Mouse (Mus musculus) midbrain, embryonic 13.5 days (tissue): ENCODE measurements around the gene Ppp5c. TPM values are rescaled to one million over a fixed set of nuclear protein-coding genes. Genes with fewer than 3 reads are reported as not detected.

Source experiments
- ATAC-seq: fragments of 200-750 bp; cut with Nextera tagmentation; 2 replicates; pipeline ENCODE4 v1.8.0; 2017; ENCODE audit warnings: mild to moderate bottlenecking, moderate TSS enrichment, moderate library complexity
- H3K27ac ChIP-seq: fragments of 300-500 bp; sonication (generic); 2 replicates; pipeline ENCODE4 v1.5.1; 2015; ENCODE audit warnings: inconsistent platforms, mild to moderate bottlenecking, moderate library complexity
- H3K27me3 ChIP-seq: fragments of 300-500 bp; sonication (generic); 2 replicates; pipeline ENCODE4 v1.6.1; 2015; ENCODE audit warnings: mild to moderate bottlenecking, inconsistent platforms
- H3K36me3 ChIP-seq: fragments of 300-500 bp; sonication (generic); 2 replicates; pipeline ENCODE4 v1.6.1; 2015; ENCODE audit warnings: mild to moderate bottlenecking, inconsistent platforms
- H3K4me1 ChIP-seq: fragments of 300-500 bp; sonication (generic); replicated peaks from 2 replicates; pipeline ENCODE4 v1.6.1; 2015; ENCODE audit warnings: inconsistent platforms
- H3K4me2 ChIP-seq: fragments of 300-500 bp; sonication (generic); replicated peaks from 2 replicates; pipeline ENCODE4 v1.6.1; 2015; ENCODE audit warnings: moderate library complexity, mild to moderate bottlenecking, inconsistent platforms
- H3K4me3 ChIP-seq: fragments of 300-500 bp; sonication (generic); replicated peaks from 2 replicates; pipeline ENCODE4 v1.5.1; 2015; ENCODE audit warnings: mild to moderate bottlenecking, inconsistent platforms
- H3K9ac ChIP-seq: fragments of 300-500 bp; sonication (generic); replicated peaks from 2 replicates; pipeline ENCODE4 v1.6.1; 2015; ENCODE audit warnings: mild to moderate bottlenecking, inconsistent platforms
- H3K9me3 ChIP-seq: fragments of 300-500 bp; sonication (generic); 2 replicates; pipeline ENCODE4 v1.6.1; 2016; ENCODE audit warnings: mild to moderate bottlenecking, inconsistent platforms
- WGBS: fragments of 180-500 bp; shearing (Covaris S2); methylation state at CpG from one replicate; pipeline ENCODE4 v1.1.7; 2015; 5-methylcytosine and 5-hydroxymethylcytosine counted together
- polyA plus RNA-seq: library from polyadenylated mRNA; unstranded; fragments of >200 nt; fragmentation: Nextera tagmentation; extraction: Ambion mirVana; gene quantifications from 2 replicates; pipeline ENCODE4 v1.2.1, GENCODE M21; 2015

Gene Ppp5c
- polyA plus RNA-seq, 1 experiment from 2014 or later, result 110 TPM

DNA sequence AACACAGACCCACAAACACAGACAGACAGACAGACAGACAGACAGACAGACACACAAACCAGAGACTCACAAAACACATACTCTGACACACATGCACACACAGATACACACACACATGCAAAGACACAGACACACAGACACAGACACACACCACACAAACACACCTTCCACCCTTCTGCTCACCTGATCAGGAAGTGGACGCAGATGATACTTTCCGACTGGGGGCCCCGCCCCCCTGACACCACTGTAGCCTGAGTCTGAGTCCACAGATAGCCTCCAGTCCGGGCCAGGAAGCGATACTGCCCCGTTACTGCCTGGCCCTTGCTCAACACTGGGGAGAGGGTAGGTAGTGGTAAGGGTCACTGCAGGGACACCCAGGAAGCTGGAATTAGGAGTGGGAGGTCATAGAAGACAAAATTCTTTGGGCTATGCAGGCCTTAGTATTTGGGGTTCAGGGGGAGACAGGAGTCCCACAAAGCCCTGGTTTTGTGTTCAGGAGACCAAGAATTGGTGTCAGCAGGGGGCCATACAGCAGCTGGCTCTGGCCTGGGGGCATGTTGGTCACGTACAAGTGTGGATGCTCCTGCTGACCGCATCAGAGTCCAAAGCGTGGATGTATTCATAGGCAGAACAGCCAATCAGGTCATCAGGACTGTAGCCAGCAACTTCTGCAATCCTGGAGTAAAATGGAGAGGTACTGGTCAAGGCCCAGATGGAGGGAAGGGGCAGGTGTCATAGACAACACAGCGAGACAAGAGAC lies 20.9 kb upstream of the Ppp5c start:
- Histone ChIP-seq H3K27ac (no peak overlapping the region), H3K4me3 (no peak overlapping the region), H3K4me2 (no peak overlapping the region), H3K9me3 (no peaks in the 10 kb centered on the region), H3K36me3 (no peaks in the 10 kb centered on the region), H3K27me3 (no peaks in the 10 kb centered on the region), H3K4me1 (no peaks in the 10 kb centered on the region), H3K9ac (no peak overlapping the region)
- no peak for ATAC-seq
- 88% methylated on average over 10 of the region's 10 CpGs for WGBS

DNA sequence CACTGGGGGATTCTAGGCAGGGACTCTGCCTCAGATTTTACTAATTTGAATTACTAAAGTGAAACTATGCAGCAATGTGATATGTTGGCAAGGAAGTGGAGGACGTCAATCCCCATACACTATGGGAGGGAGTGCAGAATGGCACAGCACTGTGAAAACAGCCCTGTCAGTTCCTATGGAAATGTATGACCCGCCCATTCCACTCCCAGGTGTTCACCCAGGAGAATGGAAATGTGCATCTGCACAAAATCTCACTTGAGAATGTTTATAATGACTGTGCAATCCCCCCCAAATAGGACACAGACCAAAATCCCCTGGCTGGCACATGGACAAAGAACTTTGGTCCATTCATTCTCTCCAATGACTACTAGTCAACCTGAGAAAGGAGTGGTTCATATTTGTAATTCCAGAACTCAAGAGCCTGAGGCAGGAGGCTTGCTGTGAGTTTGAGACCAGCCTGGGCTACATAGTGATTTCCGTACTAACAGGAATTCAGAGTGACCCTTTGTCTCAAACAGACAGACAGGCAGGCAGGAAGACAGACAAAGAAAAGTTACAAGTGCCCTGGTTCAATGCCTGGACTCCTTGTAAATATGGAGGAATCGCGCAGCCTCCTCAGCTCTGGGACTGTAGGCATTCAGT lies 19.4 kb upstream of the Ppp5c start:
- Histone ChIP-seq H3K27me3 (no peaks in the 10 kb centered on the region), H3K4me1 (no peaks in the 10 kb centered on the region), H3K9ac (no peak overlapping the region), H3K36me3 (no peaks in the 10 kb centered on the region), H3K4me3 (no peak overlapping the region), H3K4me2 (no peak overlapping the region), H3K27ac (no peak overlapping the region), H3K9me3 (no peaks in the 10 kb centered on the region)
- no peak for ATAC-seq
- 88% methylated on average over 5 of the region's 5 CpGs for WGBS

DNA sequence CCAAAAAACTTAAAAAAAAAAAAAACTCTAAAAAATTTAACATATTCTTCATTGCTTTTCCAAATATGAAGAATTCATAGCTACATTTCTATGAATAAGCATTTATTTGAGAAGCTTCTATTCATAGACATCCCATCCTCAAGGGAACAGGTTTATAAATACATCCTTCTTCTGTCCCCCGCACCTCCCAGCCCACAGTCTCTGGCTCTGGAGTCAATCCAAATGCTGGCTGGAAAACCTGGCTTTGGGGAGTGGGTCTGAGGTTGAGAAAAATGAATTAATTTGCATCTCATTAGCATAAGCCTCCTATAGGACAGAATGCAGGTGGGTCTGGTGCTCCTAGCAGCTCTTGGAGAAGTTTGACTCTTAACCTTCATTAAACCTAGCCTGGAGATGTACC lies 18.0 kb upstream of the Ppp5c start:
- Histone ChIP-seq H3K4me3 (no peak overlapping the region), H3K4me2 (no peak overlapping the region), H3K36me3 (no peaks in the 10 kb centered on the region), H3K9ac (no peak overlapping the region), H3K27ac (no peak overlapping the region), H3K27me3 (no peaks in the 10 kb centered on the region), H3K9me3 (no peaks in the 10 kb centered on the region), H3K4me1 (no peaks in the 10 kb centered on the region)
- ATAC-seq, result no peak
- WGBS, result 47% methylated on average over 1 of the region's 1 CpGs

DNA sequence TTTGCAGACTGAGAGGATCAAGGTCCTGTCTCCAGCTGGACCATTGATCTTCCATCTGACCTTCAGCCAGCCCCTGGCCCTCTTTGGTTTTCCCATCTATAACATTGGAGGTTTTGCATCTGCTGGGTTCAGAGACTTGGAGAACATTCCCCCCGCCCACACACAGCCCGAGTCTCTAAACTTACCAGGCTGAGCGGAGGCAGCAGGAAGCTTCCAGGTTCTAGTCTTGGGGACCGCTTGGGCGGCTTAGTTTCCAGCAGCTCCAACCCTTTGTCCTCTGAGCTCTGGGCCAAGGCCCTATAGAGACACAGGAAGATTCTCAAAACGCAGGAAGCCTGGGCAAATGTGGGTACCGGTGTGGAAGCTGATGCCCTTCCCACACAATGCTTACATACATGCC lies 11.6 kb upstream of the Ppp5c start:
- no peak overlapping the region for H3K4me2 ChIP-seq
- no peak overlapping the region for H3K9ac ChIP-seq
- no peak overlapping the region for H3K4me3 ChIP-seq
- H3K4me1 ChIP-seq, result peaks cover 11% of the 10 kb centered on the region
- H3K36me3 ChIP-seq, result no peaks in the 10 kb centered on the region
- H3K27me3 ChIP-seq, result no peaks in the 10 kb centered on the region
- H3K9me3 ChIP-seq, result no peaks in the 10 kb centered on the region
- no peak for ATAC-seq
- H3K27ac ChIP-seq, result no peak overlapping the region
- WGBS, result 93% methylated on average over 7 of the region's 7 CpGs

DNA sequence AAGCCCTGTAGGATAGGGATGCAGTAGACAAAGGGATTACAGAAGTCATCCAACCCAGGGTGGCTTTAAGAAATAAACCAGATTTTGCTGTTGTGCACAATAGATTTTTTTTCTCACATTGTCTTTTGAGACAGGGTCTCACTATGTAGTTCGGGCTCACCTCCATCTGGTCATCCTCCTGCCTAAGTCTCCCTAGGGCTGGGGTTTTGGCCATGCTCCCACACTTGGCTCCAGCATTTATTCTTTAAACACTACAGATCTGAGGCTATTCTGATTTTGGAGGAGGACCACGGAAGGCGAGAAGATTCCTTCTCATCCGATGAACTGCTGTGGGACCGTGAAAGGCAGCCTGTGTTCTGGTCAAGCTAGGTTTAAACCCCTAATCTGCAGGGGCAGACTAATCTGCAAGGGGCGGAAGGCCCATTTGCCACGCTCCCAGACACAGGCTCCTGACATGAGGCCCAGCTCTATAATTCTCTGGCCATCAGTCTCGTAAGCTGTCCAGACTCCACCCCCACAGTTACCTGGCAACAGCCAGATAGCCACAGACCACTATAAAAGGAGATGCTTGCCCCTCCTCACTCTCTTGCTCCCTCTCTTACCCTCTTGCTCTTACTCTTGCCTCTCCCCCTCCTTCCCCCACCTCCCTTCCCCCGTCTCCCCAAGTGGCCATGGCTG lies 10.4 kb upstream of the Ppp5c start:
- Histone ChIP-seq H3K4me3 (no peak overlapping the region), H3K27me3 (no peaks in the 10 kb centered on the region), H3K4me2 (no peak overlapping the region), H3K9me3 (no peaks in the 10 kb centered on the region), H3K27ac (peak overlapping the region; percentile 30; the same call in 1 of the 2 replicates), H3K36me3 (no peaks in the 10 kb centered on the region), H3K9ac (no peak overlapping the region), H3K4me1 (peaks cover 11% of the 10 kb centered on the region)
- ATAC-seq, result peak; percentile 71
- WGBS, result 29% methylated on average over 9 of the region's 9 CpGs

DNA sequence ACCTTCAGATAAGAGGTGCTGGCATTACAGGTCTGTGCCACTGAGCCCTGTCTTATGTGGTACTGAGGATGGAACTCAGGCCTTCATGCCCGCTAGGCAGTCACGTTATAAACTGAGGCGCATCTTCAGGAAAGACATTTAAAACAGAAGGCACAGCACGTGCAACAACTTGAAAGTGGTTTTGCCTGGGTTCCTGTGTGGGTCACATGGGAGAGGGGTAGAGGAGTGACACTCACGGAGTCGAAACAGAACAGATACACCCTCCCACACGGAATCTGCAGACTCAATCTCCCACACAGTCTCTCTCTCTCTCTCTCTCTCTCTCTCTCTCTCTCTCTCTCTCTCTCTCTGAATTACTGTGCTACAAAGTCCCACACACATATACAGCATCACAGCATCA lies 2.5 kb upstream of the Ppp5c start:
- H3K4me2 ChIP-seq, result no peak overlapping the region
- no peaks in the 10 kb centered on the region for H3K27me3 ChIP-seq
- H3K4me1 ChIP-seq, result peaks cover 20% of the 10 kb centered on the region
- 81% methylated on average over 7 of the region's 7 CpGs for WGBS
- no peak overlapping the region for H3K9ac ChIP-seq
- H3K4me3 ChIP-seq, result no peak overlapping the region
- no peaks in the 10 kb centered on the region for H3K9me3 ChIP-seq
- no peaks in the 10 kb centered on the region for H3K36me3 ChIP-seq
- no peak overlapping the region for H3K27ac ChIP-seq
- no peak for ATAC-seq

DNA sequence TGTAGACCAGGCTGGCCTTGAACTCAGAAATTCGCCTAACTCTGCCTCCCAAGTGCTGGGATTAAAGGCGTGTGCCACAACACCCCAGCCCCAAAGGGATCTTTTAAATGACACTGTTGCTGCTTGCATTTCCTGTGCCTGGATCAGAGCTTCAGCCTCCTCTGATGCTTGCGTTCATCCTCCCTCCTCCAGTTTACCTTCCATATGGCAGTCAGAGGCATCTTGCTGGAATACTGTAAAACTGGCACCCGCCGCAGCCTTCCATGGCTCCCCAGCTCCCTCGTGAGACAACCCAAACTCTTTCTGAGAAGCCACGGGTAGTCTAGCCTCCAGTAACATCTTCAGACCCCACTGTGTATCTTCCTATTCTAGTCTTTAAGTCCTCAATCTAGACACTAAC lies 1.2 kb upstream of the Ppp5c start:
- H3K27ac ChIP-seq, result no peak overlapping the region
- no peak overlapping the region for H3K9ac ChIP-seq
- peaks cover 31% of the 10 kb centered on the region for H3K4me1 ChIP-seq
- peaks cover 11% of the 10 kb centered on the region for H3K36me3 ChIP-seq
- H3K9me3 ChIP-seq, result no peaks in the 10 kb centered on the region
- H3K4me2 ChIP-seq, result no peak overlapping the region
- WGBS, result 76% methylated on average over 7 of the region's 7 CpGs
- no peaks in the 10 kb centered on the region for H3K27me3 ChIP-seq
- H3K4me3 ChIP-seq, result no peak overlapping the region
- no peak for ATAC-seq

DNA sequence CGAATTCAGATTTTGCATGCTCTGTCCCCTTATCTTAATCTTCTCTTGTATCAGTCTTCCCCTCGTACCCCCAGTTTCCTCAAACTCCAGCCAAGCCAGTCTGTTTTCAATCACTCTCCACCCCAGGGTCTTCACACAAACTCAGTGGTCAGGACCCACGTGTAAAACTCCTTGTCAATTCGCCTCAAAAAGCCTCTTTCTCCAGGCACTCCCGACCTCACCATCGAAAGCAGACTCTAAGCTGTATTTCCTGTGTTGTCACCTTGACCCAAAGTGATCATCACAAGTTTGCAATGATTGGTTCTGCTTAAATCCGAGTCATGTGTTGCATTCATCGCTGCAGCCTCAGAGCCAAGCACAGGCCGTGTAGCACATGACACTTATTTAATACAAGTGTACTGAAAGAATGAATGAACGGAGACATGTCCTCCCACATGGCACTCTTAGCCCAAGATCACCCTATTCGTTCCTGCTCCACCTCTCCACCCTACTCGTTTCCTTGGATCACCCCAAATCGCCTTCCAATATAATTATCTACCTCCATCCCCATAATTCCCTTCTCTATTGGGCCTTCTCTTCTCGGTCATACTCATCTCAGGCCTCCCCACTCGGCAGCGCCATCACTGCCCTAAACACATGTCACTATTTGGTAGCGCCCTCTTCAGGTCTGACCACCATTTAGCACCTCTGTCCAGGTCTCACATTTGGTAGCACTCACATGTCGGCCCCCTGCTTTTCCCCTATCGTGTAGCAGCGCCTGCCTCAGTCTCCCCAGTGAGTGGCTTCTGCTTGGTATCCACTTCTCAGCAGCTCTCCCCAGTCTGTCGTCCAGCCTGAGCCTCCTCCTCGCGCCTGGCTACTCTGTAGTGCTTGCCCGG lies 775 bp downstream of the Ppp5c start:
- peak; percentile 10; the same call in 1 of the 2 replicates for ATAC-seq
- no peaks in the 10 kb centered on the region for H3K27me3 ChIP-seq
- peak overlapping the region; percentile 59 for H3K27ac ChIP-seq
- WGBS, result 9% methylated on average over 24 of the region's 24 CpGs
- peaks cover 30% of the 10 kb centered on the region for H3K36me3 ChIP-seq
- peak overlapping the region; percentile 82 for H3K4me2 ChIP-seq
- no peaks in the 10 kb centered on the region for H3K9me3 ChIP-seq
- peak overlapping the region; percentile 79 for H3K9ac ChIP-seq
- H3K4me1 ChIP-seq, result peaks cover 33% of the 10 kb centered on the region
- peak overlapping the region; percentile 87 for H3K4me3 ChIP-seq

DNA sequence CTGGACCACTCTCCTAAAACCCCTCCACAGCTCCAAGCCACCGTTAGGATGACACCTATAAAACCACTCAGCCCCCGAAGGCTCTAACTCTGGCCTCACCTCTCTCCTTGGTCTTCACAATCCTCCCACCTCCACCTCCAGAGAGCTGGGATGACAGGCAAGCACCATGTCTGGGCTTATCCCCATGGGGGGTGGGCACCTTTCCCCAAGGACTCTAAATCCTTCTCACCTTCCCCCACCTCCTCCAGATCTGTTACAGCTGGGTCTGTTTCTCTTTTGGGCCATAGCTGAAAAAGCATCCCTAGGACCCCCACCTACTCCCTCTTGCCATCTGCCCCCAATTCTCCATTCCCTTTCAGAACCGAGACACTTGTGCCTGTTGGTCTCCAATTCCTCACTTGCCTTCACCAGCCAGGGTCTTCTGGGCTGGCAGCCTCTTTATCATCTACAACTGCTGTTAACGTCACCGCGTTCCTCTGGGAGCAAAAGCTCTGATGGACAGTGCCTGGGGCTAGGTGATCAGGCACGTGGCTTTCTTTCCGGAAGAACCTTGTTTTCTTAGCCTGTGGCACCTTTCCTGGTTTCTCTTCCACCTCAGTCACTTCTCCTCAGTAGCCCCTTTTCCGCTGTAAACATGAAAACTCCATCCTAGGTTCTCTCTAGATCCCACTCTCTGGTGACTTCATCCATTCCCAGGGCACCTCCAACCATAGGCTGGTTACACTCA lies 1.7 kb downstream of the Ppp5c start:
- WGBS, result 84% methylated on average over 9 of the region's 9 CpGs
- H3K4me3 ChIP-seq, result peak overlapping the region; percentile 87
- H3K9me3 ChIP-seq, result no peaks in the 10 kb centered on the region
- H3K9ac ChIP-seq, result peak overlapping the region; percentile 79
- peaks cover 33% of the 10 kb centered on the region for H3K4me1 ChIP-seq
- H3K27me3 ChIP-seq, result no peaks in the 10 kb centered on the region
- H3K36me3 ChIP-seq, result peaks cover 39% of the 10 kb centered on the region
- ATAC-seq, result no peak
- H3K4me2 ChIP-seq, result peak overlapping the region; percentile 82
- no peak overlapping the region for H3K27ac ChIP-seq

DNA sequence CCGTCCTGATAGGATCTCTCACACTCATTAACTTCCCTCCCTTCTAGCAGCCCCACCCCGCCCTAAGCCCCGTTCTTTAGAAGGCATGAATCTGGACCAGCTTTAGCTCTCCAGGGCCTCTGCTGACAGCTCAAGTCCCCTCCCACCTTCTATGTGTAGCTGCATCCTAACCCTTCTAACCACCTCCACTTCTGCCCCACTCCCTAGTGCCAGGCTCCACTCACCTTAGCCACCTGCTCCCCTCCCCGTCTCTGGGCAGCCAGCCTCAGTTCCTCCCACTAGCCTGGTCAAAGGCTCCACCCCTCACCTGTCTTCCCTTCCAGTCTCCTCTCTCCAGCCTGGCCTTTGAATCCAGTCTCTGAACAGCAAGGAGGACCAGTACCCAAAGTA lies 2.2 kb downstream of the Ppp5c start:
- 77% methylated on average over 4 of the region's 4 CpGs for WGBS
- Histone ChIP-seq H3K4me1 (peaks cover 33% of the 10 kb centered on the region), H3K27me3 (no peaks in the 10 kb centered on the region), H3K4me3 (no peak overlapping the region), H3K36me3 (peaks cover 44% of the 10 kb centered on the region), H3K4me2 (no peak overlapping the region), H3K9ac (peak overlapping the region; percentile 79), H3K27ac (no peak overlapping the region), H3K9me3 (no peaks in the 10 kb centered on the region)
- ATAC-seq, result no peak

DNA sequence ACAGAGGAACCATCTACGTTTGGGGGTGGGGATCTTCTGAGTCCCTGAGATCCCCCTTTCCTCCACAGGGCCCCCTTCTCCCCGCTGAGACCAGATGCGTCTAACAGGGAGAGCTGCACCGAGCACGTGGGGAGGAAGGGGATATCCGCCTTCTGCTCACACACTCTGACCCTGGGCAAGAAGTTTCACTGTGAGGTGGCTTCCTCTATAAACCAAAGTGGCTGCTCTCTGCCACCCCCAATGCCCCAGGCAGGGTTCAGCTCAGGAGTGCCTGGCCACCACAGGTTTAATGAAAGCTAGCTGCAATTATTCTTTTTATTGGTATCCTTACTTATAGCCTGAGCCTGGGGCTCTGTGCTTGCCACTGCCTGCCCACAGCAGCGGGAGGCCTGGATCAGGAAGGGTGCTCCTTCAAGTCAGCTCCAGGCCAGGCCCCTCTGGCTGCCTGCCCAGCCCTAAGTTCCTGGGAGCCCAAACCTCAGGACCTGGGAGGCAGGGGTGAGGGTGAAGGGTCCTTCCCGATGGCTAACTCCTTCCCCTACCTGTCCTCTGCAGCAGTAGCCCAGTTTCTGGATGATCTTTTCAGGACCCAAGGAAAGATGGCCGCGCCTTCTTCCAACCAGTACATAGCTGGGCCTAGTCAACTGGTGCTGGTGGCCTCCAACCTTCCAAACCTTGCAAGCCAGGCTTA lies 2.8 kb downstream of the Ppp5c start:
- H3K27ac ChIP-seq, result no peak overlapping the region
- H3K9ac ChIP-seq, result peak overlapping the region; percentile 79; the same call in 1 of the 2 replicates
- ATAC-seq, result no peak
- 84% methylated on average over 10 of the region's 10 CpGs for WGBS
- H3K36me3 ChIP-seq, result peaks cover 50% of the 10 kb centered on the region
- H3K9me3 ChIP-seq, result no peaks in the 10 kb centered on the region
- H3K4me1 ChIP-seq, result peaks cover 33% of the 10 kb centered on the region
- no peak overlapping the region for H3K4me3 ChIP-seq
- H3K27me3 ChIP-seq, result no peaks in the 10 kb centered on the region
- H3K4me2 ChIP-seq, result no peak overlapping the region
